Mouse (Mus musculus): ENCODE measurements around the gene Tbc1d5. TPM values are rescaled to one million over a fixed set of nuclear protein-coding genes. Genes with fewer than 3 reads are reported as not detected.

Gene Tbc1d5
- polyA plus RNA-seq, 1 experiment from 2014 or later = 10.5 TPM

GRCm38 (mm10) chr17:50922308-50922707, 256.8 kb downstream of the Tbc1d5 start:
- Histone ChIP-seq H3K9me3 (replicated peaks) (no peaks in the 10 kb centered on the region), H3K27ac (no peak overlapping the region), H3K4me1 (no peaks in the 10 kb centered on the region), H3K27me3 (no peaks in the 10 kb centered on the region), H3K36me3 (no peaks in the 10 kb centered on the region), H3K9ac (no peak overlapping the region), H3K4me3 (no peak overlapping the region), H3K4me2 (replicated peaks) (no peak overlapping the region)
- 89% methylated on average over 2 of the region's 2 CpGs for WGBS
- ATAC-seq (ENCODE audit: low FRiP score) = no peak

DNA sequence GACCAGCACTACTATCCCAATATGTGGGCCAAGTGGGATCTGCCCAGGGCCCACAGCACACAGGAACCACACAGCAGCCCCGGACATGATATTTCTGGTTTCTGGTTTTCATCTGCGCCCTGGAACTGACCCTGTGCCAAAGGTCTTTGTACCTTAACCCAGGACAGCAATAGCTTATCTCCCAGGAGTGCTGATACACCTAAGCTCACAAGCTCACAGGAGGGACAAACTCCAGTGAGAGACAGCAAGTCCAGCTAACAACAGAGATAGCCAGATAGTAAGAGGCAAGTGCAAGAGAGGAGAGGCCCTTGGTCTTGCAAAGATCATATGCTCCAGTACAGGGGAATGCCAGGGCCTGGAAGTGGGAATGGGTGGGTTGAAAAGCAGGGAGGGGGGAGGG, 263.9 kb downstream of the Tbc1d5 start:
- H3K27ac ChIP-seq = no peak overlapping the region
- no peaks in the 10 kb centered on the region for H3K36me3 ChIP-seq
- no peak for ATAC-seq (ENCODE audit: low FRiP score)
- H3K4me1 ChIP-seq = no peaks in the 10 kb centered on the region
- H3K9me3 ChIP-seq (replicated peaks) = no peaks in the 10 kb centered on the region
- no peaks in the 10 kb centered on the region for H3K27me3 ChIP-seq
- 97% methylated on average over 2 of the region's 2 CpGs for WGBS
- no peak overlapping the region for H3K4me2 ChIP-seq (replicated peaks)
- no peak overlapping the region for H3K4me3 ChIP-seq
- H3K9ac ChIP-seq = no peak overlapping the region

DNA sequence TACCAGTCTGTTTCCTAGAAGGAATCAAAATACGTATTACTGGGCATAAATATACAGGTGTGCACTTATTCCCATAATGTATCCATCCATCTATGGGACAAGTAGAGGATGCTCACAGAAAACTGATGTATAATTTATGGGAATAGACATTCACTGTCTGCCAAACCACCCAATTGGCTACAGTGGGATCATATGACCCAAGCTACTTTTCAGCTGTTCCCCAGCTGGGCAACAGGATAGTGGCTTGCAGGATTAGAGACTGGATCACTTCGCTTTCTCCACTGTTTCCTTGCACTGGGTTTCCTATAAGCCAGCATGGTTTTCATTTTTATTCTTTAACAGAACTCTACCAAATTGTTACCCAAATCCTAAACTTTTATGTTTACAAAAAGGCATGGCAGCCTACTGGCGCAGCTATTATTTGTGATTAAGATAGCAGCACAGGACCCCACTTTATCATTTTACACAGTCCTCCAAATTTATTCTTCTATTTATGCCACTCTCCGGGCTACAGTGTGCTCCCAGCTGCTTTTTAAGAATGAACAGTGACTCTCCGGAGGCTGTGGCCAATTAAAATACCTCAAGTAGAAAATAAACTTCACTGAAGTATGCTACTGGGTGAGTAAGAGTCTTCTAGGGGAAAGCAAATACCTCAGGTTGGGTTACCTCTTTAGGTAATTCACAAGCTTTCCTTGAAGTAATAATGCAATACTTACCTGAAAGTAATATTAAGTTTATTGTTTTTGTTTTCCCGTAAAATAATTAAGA, 270.4 kb downstream of the Tbc1d5 start:
- Histone ChIP-seq H3K27me3 (no peaks in the 10 kb centered on the region), H3K36me3 (no peaks in the 10 kb centered on the region), H3K9ac (no peak overlapping the region), H3K27ac (no peak overlapping the region), H3K9me3 (replicated peaks) (no peaks in the 10 kb centered on the region), H3K4me2 (replicated peaks) (no peak overlapping the region), H3K4me3 (no peak overlapping the region), H3K4me1 (peaks cover 4% of the 10 kb centered on the region; the same call in 1 of the 2 replicates)
- ATAC-seq (ENCODE audit: low FRiP score) = peak; percentile 59
- 64% methylated on average over 6 of the region's 6 CpGs for WGBS

DNA sequence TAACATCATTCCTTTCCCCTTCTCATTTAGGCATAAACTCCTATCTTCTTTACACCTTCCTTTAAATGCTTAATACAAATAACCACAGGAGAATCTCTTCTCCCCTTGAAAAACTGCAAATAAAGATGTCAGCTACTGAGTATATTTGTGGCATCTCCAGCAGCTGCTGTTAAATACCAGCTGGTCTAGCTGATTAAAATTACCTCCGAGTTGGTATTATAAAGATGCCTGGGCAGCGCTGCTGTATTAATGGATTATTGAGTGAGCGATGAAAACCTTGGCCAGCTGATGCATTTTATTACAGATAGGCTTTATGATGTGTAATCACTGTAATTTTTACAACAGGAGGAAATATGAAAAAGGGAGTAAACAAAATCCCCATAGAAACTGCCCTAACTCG, 271.0 kb downstream of the Tbc1d5 start:
- H3K4me3 ChIP-seq = no peak overlapping the region
- H3K27ac ChIP-seq = no peak overlapping the region
- no peaks in the 10 kb centered on the region for H3K27me3 ChIP-seq
- H3K4me1 ChIP-seq = peaks cover 4% of the 10 kb centered on the region; the same call in 1 of the 2 replicates
- no peaks in the 10 kb centered on the region for H3K9me3 ChIP-seq (replicated peaks)
- H3K36me3 ChIP-seq = no peaks in the 10 kb centered on the region
- 67% methylated on average over 4 of the region's 4 CpGs for WGBS
- ATAC-seq (ENCODE audit: low FRiP score) = peak; percentile 35; the same call in 1 of the 2 replicates
- H3K4me2 ChIP-seq (replicated peaks) = no peak overlapping the region
- no peak overlapping the region for H3K9ac ChIP-seq

- Histone ChIP-seq H3K36me3 (no peaks in the 10 kb centered on the region), H3K4me2 (replicated peaks) (no peak overlapping the region), H3K27ac (no peak overlapping the region), H3K4me1 (peaks cover 4% of the 10 kb centered on the region; the same call in 1 of the 2 replicates), H3K9ac (no peak overlapping the region), H3K9me3 (replicated peaks) (no peaks in the 10 kb centered on the region), H3K4me3 (no peak overlapping the region), H3K27me3 (no peaks in the 10 kb centered on the region)
- no peak for ATAC-seq (ENCODE audit: low FRiP score)
- WGBS = 29% methylated on average over 1 of the region's 1 CpGs
Measured at GRCm38 (mm10) chr17:50906630-50907029, 272.5 kb downstream of the Tbc1d5 start.

DNA sequence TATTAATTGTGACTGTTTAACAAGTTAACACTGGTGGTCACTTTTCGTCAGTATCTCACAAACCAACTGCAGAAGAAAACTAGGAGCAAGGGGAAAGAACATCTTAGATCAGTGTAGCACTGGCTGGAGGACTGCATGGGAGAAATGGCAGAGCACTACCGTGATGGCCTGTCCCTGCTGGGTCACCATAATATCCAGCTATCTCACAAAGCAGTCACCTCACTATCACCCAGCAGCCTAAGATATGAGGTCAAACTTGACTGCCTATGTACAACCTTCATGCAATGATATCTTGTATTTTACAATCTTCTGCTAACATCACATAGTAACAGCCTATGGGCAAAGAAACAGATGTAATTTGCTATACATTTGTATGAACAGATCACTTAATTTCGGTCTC, 274.7 kb downstream of the Tbc1d5 start:
- Histone ChIP-seq H3K4me3 (no peak overlapping the region), H3K9me3 (replicated peaks) (no peaks in the 10 kb centered on the region), H3K36me3 (no peaks in the 10 kb centered on the region), H3K27ac (no peak overlapping the region), H3K9ac (no peak overlapping the region), H3K4me2 (replicated peaks) (no peak overlapping the region), H3K27me3 (no peaks in the 10 kb centered on the region), H3K4me1 (peaks cover 4% of the 10 kb centered on the region; the same call in 1 of the 2 replicates)
- 79% methylated on average over 3 of the region's 3 CpGs for WGBS
- no peak for ATAC-seq (ENCODE audit: low FRiP score)

DNA sequence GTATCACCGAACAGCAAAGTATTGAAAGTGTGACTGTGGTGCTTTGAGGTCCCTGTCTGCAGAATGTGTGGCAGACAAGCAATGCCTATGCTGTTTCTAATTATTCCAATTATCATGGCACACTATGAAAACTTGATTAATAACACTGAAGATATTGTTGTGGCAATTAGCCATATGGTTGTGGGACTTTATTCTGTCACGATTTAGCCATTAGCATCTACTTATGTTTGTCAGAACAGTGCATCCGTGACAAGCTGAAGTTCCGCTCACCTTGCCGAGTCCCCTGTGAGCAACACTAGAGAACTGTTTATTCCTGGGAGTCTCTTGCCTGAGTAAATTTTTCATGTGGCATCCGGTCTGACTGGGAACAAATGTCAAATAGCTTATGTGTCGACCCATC, 281.3 kb downstream of the Tbc1d5 start:
- ATAC-seq (ENCODE audit: low FRiP score) = no peak
- Histone ChIP-seq H3K4me1 (no peaks in the 10 kb centered on the region), H3K27ac (no peak overlapping the region), H3K4me2 (replicated peaks) (no peak overlapping the region), H3K36me3 (no peaks in the 10 kb centered on the region), H3K27me3 (no peaks in the 10 kb centered on the region), H3K9ac (no peak overlapping the region), H3K9me3 (replicated peaks) (no peaks in the 10 kb centered on the region), H3K4me3 (no peak overlapping the region)
- 74% methylated on average over 7 of the region's 7 CpGs for WGBS

DNA sequence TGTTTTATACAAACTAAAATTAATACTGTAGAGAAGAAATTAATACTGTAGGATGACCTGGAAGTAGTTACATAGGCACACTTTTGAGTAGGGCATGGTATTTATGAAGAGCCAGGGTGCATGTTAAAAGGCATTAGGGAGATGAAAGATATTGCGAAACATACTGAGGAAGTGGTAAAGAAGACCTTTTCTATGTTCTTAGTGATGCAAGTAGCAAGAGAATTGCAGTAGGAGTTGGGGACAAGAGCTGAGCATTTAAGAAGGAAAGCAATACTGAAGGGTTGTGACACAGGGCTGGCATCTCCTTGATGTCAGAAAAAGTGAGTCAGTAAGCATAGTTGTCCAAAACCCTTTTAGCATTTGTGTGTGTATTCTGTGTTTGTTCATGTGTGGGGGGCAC, 289.7 kb downstream of the Tbc1d5 start:
- no peak overlapping the region for H3K4me3 ChIP-seq
- H3K9me3 ChIP-seq (replicated peaks) = no peaks in the 10 kb centered on the region
- H3K36me3 ChIP-seq = no peaks in the 10 kb centered on the region
- no peaks in the 10 kb centered on the region for H3K27me3 ChIP-seq
- H3K4me1 ChIP-seq = no peaks in the 10 kb centered on the region
- WGBS = 93% methylated on average over 1 of the region's 1 CpGs
- H3K27ac ChIP-seq = no peak overlapping the region
- no peak overlapping the region for H3K4me2 ChIP-seq (replicated peaks)
- H3K9ac ChIP-seq = no peak overlapping the region
- ATAC-seq (ENCODE audit: low FRiP score) = no peak

- H3K4me3 ChIP-seq = no peak overlapping the region
- no peaks in the 10 kb centered on the region for H3K9me3 ChIP-seq (replicated peaks)
- H3K27me3 ChIP-seq = no peaks in the 10 kb centered on the region
- H3K36me3 ChIP-seq = no peaks in the 10 kb centered on the region
- H3K4me1 ChIP-seq = no peaks in the 10 kb centered on the region
- no peak overlapping the region for H3K9ac ChIP-seq
- ATAC-seq (ENCODE audit: low FRiP score) = no peak
- H3K4me2 ChIP-seq (replicated peaks) = no peak overlapping the region
- H3K27ac ChIP-seq = no peak overlapping the region
- WGBS = 87% methylated on average over 4 of the region's 4 CpGs
Measured at GRCm38 (mm10) chr17:50879910-50880309, 299.2 kb downstream of the Tbc1d5 start.

- no peaks in the 10 kb centered on the region for H3K36me3 ChIP-seq
- WGBS = 81% methylated on average over 5 of the region's 5 CpGs
- H3K4me3 ChIP-seq = no peak overlapping the region
- no peaks in the 10 kb centered on the region for H3K9me3 ChIP-seq (replicated peaks)
- H3K9ac ChIP-seq = no peak overlapping the region
- no peak overlapping the region for H3K4me2 ChIP-seq (replicated peaks)
- H3K27me3 ChIP-seq = no peaks in the 10 kb centered on the region
- no peaks in the 10 kb centered on the region for H3K4me1 ChIP-seq
- ATAC-seq (ENCODE audit: low FRiP score) = no peak
- H3K27ac ChIP-seq = no peak overlapping the region
Measured at GRCm38 (mm10) chr17:50876451-50876850, 302.7 kb downstream of the Tbc1d5 start.

DNA sequence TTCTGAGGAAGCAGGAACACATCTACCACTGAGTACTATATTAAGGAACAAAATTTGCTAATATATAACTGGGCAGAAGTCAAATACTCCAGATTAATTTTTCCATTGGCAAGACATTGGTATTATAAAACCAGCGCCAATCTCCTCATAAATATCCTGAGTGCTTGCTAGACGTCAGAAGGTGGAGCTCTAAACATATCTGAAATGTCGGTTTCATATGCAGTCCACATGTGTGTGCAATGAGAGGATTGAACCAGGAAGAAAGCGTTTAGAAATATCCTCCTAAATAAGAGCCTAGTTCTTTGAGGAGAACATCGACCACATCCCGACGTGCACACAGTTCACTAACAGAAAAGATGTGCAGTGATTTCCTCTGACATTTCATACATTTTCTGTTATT, 305.1 kb downstream of the Tbc1d5 start:
- Histone ChIP-seq H3K4me3 (no peak overlapping the region), H3K36me3 (no peaks in the 10 kb centered on the region), H3K27me3 (no peaks in the 10 kb centered on the region), H3K9me3 (replicated peaks) (no peaks in the 10 kb centered on the region), H3K27ac (no peak overlapping the region), H3K4me2 (replicated peaks) (no peak overlapping the region), H3K4me1 (no peaks in the 10 kb centered on the region), H3K9ac (no peak overlapping the region)
- 77% methylated on average over 7 of the region's 7 CpGs for WGBS
- no peak for ATAC-seq (ENCODE audit: low FRiP score)

- no peaks in the 10 kb centered on the region for H3K27me3 ChIP-seq
- H3K4me1 ChIP-seq = no peaks in the 10 kb centered on the region
- no peaks in the 10 kb centered on the region for H3K36me3 ChIP-seq
- no peak overlapping the region for H3K4me3 ChIP-seq
- no peak overlapping the region for H3K9ac ChIP-seq
- WGBS = 90% methylated on average over 4 of the region's 4 CpGs
- H3K4me2 ChIP-seq (replicated peaks) = no peak overlapping the region
- H3K9me3 ChIP-seq (replicated peaks) = no peaks in the 10 kb centered on the region
- ATAC-seq (ENCODE audit: low FRiP score) = no peak
- no peak overlapping the region for H3K27ac ChIP-seq
Measured at GRCm38 (mm10) chr17:50872600-50872999, 306.6 kb downstream of the Tbc1d5 start.

DNA sequence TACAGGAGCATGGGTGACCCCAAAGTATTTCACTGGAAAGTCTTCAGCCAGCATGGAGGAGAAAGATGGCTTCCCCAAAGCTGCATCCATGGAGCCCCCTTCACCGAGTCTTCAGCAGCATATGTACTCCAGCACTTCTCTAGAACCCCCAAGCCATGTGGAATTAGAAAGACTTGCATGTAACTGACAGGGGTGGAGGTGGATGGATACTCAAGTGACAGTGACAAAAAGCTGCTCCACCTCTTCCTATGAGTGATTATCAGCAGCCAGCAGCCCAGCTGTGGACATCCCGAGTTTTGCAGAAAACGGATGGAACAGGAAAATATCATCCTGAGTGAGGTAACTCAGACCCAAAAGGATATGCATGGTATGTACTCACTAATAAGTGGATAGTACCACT, 311.9 kb downstream of the Tbc1d5 start:
- H3K4me1 ChIP-seq = no peaks in the 10 kb centered on the region
- H3K36me3 ChIP-seq = no peaks in the 10 kb centered on the region
- H3K27ac ChIP-seq = no peak overlapping the region
- 96% methylated on average over 3 of the region's 3 CpGs for WGBS
- no peak overlapping the region for H3K9ac ChIP-seq
- no peaks in the 10 kb centered on the region for H3K27me3 ChIP-seq
- H3K4me3 ChIP-seq = no peak overlapping the region
- H3K4me2 ChIP-seq (replicated peaks) = no peak overlapping the region
- no peak for ATAC-seq (ENCODE audit: low FRiP score)
- H3K9me3 ChIP-seq (replicated peaks) = no peaks in the 10 kb centered on the region

Data from hindbrain, embryonic 12.5 days (tissue).